Mouse (Mus musculus) liver, embryonic 11.5 days (tissue): ENCODE measurements at regions not wholly inside any gene's neighbourhood (a gene's known extent, or its start where the extent isn't known, plus 50 kb on each side); places are given as distances from the start of the nearest gene placed in this dataset.
A peak's percentile ranks its signal among the peaks of the same experiment; 100 is the strongest.

Experiments
- ATAC-seq: fragments of 200-750 bp; cut with Nextera tagmentation; replicated peaks from 2 replicates; pipeline ENCODE4 v1.8.0; 2017; ENCODE audit warnings: moderate number of reproducible peaks, mild to moderate bottlenecking, moderate TSS enrichment, moderate library complexity; ENCODE audit not compliant: low FRiP score
- DNase-seq: peaks from one replicate; pipeline ENCODE4 v3.0.0-alpha.2; 2017; ENCODE audit warnings: low spot score
- H3K27ac ChIP-seq: fragments of 300-500 bp; sonication (generic); 2 replicates; pipeline ENCODE4 v1.5.1; 2014; ENCODE audit warnings: mild to moderate bottlenecking, low read depth, low read length, control low read depth
- H3K27me3 ChIP-seq: fragments of 300-500 bp; sonication (generic); replicated peaks from 2 replicates; pipeline ENCODE4 v1.6.1; 2014; ENCODE audit warnings: low read length, mixed read lengths; ENCODE audit not compliant: control insufficient read depth, insufficient read depth
- H3K36me3 ChIP-seq: fragments of 300-500 bp; sonication (generic); 2 replicates; pipeline ENCODE4 v1.6.1; 2014; ENCODE audit warnings: mild to moderate bottlenecking, low read length, moderate library complexity, mixed read lengths; ENCODE audit not compliant: control insufficient read depth, insufficient read depth
- H3K4me1 ChIP-seq: fragments of 300-500 bp; sonication (generic); replicated peaks from 2 replicates; pipeline ENCODE4 v1.6.1; 2014; ENCODE audit warnings: low read length, mixed read lengths; ENCODE audit not compliant: control insufficient read depth, insufficient read depth
- H3K4me2 ChIP-seq: fragments of 300-500 bp; sonication (generic); 2 replicates; pipeline ENCODE4 v1.6.1; 2014; ENCODE audit warnings: mild to moderate bottlenecking, control low read depth, moderate library complexity
- H3K4me3 ChIP-seq: fragments of 300-500 bp; sonication (generic); 2 replicates; pipeline ENCODE4 v1.5.1; 2014; ENCODE audit warnings: low read depth, low read length, control low read depth
- H3K9ac ChIP-seq: fragments of 300-500 bp; sonication (generic); 2 replicates; pipeline ENCODE4 v1.6.1; 2014; ENCODE audit warnings: low read depth, low read length, control low read depth
- H3K9me3 ChIP-seq: fragments of 300-500 bp; sonication (generic); 2 replicates; pipeline ENCODE4 v1.6.1; 2016; ENCODE audit warnings: low read length, inconsistent platforms, mixed read lengths; ENCODE audit not compliant: control insufficient read depth
- WGBS: fragments of 180-500 bp; shearing (Covaris S2); extraction: QIAGEN DNeasy Blood & Tissue Kit; methylation state at CpG from one replicate; pipeline ENCODE4 v1.1.7; 2014; 5-methylcytosine and 5-hydroxymethylcytosine counted together

DNA sequence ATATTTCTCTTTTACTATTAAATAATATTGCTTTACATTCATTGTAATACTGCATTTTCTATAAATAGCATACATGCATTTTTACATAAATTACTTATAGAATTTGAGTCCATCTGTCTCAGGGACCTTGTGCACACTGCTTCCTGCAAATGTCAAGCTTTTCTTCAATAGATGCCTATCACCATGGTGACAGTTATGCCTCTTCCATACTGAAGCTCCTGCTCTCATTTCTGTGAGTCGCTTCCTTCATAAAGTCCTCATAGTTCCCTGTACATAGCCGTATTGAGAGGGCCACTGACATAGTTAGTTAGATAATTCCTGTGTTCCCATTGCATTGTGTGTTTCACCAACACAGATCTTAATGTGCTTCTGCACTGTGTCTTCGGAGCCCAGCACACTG, 244.7 kb downstream of the Fam49a start:
- Histone ChIP-seq H3K4me1 (peaks cover 4% of the 10 kb centered on the region; the same call in 1 of the 2 replicates), H3K4me3 (no peak overlapping the region), H3K9me3 (no peaks in the 10 kb centered on the region), H3K4me2 (no peak overlapping the region), H3K27ac (no peak overlapping the region), H3K36me3 (no peaks in the 10 kb centered on the region), H3K9ac (no peak overlapping the region), H3K27me3 (no peaks in the 10 kb centered on the region)
- 89% methylated on average over 3 of the region's 3 CpGs for WGBS
- no peak for ATAC-seq
- DNase-seq: no peak

GRCm38 (mm10) chr12:12505590-12505989, 243.7 kb downstream of the Fam49a start:
- no peaks in the 10 kb centered on the region for H3K27me3 ChIP-seq
- 62% methylated on average over 4 of the region's 4 CpGs for WGBS

DNA sequence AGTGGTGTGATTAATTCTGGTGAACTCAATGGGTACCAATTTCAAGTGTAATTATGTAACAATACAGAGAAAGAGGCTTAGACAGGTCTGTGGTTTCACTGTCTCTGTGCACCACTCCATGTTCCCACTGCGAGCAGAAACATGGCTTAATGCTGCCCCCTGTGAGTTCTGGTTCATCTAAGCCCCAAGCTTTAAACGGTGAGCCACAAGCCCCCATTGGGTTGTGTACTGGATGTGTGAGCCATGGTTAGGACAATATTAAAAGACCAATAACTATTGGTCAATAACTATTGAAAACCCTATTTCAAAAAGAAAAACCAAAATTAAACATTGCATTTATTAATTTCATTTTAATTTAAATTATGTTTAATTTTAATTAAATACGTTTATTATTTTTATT, 238.0 kb downstream of the Fam49a start:
- ATAC-seq (no peak), DNase-seq (no peak)
- H3K27ac ChIP-seq: no peak overlapping the region
- peaks cover 19% of the 10 kb centered on the region for H3K4me1 ChIP-seq
- WGBS: 52% methylated on average over 3 of the region's 3 CpGs
- no peaks in the 10 kb centered on the region for H3K9me3 ChIP-seq
- no peak overlapping the region for H3K9ac ChIP-seq
- no peaks in the 10 kb centered on the region for H3K36me3 ChIP-seq
- H3K4me3 ChIP-seq: no peak overlapping the region
- no peaks in the 10 kb centered on the region for H3K27me3 ChIP-seq
- no peak overlapping the region for H3K4me2 ChIP-seq

More at GRCm38 (mm10) chr12:12505590-12505989, 243.7 kb downstream of the Fam49a start:
- H3K27ac ChIP-seq: no peak overlapping the region
- no peak for DNase-seq
- no peak overlapping the region for H3K4me3 ChIP-seq
- H3K36me3 ChIP-seq: no peaks in the 10 kb centered on the region
- no peak for ATAC-seq
- peaks cover 4% of the 10 kb centered on the region; the same call in 1 of the 2 replicates for H3K4me1 ChIP-seq
- H3K4me2 ChIP-seq: no peak overlapping the region
- no peaks in the 10 kb centered on the region for H3K9me3 ChIP-seq
- no peak overlapping the region for H3K9ac ChIP-seq

DNA sequence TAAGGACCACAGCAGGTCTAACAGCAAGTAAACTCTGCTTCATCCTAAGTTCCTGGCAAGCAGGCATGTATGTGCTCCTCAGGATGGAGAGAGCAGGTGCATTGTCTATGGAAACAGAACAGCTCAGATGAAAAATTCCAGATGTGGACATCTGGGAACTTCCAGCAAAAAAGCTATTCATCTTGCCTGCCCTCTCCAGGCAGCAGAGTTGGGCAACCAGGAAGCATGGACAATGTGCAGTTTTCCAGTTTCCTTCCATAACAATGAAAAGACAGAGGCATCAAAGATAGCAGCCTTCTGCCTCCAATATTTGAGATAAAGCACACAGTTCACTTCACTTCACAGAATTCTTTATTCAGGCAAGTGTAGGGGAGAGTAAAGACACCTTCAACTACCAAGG, 236.7 kb downstream of the Fam49a start:
- Histone ChIP-seq H3K27ac (no peak overlapping the region), H3K36me3 (no peaks in the 10 kb centered on the region), H3K4me1 (peaks cover 19% of the 10 kb centered on the region), H3K4me2 (no peak overlapping the region), H3K9ac (no peak overlapping the region), H3K9me3 (no peaks in the 10 kb centered on the region), H3K27me3 (no peaks in the 10 kb centered on the region), H3K4me3 (no peak overlapping the region)
- ATAC-seq: no peak
- DNase-seq: no peak

GRCm38 (mm10) chr12:12497277-12497841, 235.4 kb downstream of the Fam49a start:
- WGBS: 52% methylated on average over 6 of the region's 6 CpGs
- no peak overlapping the region for H3K4me3 ChIP-seq
- peak overlapping the region; percentile 89 for H3K27ac ChIP-seq
- peaks cover 19% of the 10 kb centered on the region for H3K4me1 ChIP-seq
- ATAC-seq (0 out of 2 replicates have a peak, but pooled peaks have one; percentile 6), DNase-seq (no peak)
- no peaks in the 10 kb centered on the region for H3K27me3 ChIP-seq
- H3K9ac ChIP-seq: peak overlapping the region; percentile 35; the same call in 1 of the 2 replicates
- H3K4me2 ChIP-seq: peak overlapping the region; percentile 21
- H3K9me3 ChIP-seq: no peaks in the 10 kb centered on the region
- H3K36me3 ChIP-seq: no peaks in the 10 kb centered on the region

DNA sequence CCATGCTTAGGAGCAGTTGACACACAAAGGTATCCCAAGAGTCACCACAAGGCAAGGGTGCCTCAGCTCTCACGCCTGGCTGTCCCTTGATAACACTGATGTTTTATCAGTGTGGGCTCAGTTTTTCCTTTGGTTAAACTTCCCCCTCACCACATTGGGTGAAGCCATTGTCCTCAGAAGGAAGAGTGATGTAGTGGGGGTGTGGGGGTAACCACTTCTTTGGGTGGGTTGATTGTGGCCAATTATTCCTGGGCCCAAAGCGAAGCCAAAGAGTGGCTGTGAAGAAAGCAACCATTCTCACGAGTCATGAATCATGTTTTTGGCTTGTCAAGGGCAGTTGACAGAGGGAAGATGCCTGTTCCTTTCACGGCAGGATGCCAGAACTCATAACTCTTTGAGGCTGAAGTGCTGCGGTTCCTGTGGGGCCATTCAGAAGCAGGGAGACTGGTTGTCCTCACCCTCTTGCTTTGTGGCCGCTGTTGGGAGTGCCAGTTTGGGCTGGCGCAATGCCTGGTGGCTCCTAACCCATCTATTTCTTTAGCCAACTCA, 234.7 kb downstream of the Fam49a start:
- Histone ChIP-seq H3K27ac (peak overlapping the region; percentile 89), H3K9ac (peak overlapping the region; percentile 35; the same call in 1 of the 2 replicates), H3K9me3 (no peaks in the 10 kb centered on the region), H3K4me3 (no peak overlapping the region), H3K4me2 (peak overlapping the region; percentile 21), H3K4me1 (peaks cover 19% of the 10 kb centered on the region), H3K27me3 (no peaks in the 10 kb centered on the region), H3K36me3 (no peaks in the 10 kb centered on the region)
- peak; percentile 92 for ATAC-seq
- no peak for DNase-seq
- WGBS: 46% methylated on average over 7 of the region's 7 CpGs

DNA sequence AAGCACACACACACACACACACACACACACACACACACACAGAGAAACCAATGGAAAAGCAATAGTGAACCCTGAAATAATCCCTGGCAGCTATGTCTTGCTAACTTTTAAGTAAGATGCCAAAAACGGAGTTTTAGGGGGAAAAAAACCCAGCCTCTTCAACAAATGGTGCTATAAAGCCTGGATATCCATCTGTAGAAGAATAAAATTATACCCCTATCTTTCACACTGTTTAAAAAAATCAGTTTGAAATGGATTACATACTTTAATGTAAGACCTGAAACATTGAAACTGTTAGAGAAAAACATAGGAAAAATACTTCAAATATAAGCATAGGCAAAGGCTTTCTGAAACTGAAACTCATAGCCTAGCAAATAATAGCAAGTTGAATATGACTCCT, 228.2 kb downstream of the Fam49a start:
- H3K4me1 ChIP-seq: peaks cover 14% of the 10 kb centered on the region
- H3K4me2 ChIP-seq: no peak overlapping the region
- no peak overlapping the region for H3K4me3 ChIP-seq
- H3K9me3 ChIP-seq: no peaks in the 10 kb centered on the region
- 70% methylated on average over 1 of the region's 1 CpGs for WGBS
- H3K9ac ChIP-seq: no peak overlapping the region
- no peak for ATAC-seq
- H3K27me3 ChIP-seq: no peaks in the 10 kb centered on the region
- no peak for DNase-seq
- no peak overlapping the region for H3K27ac ChIP-seq
- no peaks in the 10 kb centered on the region for H3K36me3 ChIP-seq

DNA sequence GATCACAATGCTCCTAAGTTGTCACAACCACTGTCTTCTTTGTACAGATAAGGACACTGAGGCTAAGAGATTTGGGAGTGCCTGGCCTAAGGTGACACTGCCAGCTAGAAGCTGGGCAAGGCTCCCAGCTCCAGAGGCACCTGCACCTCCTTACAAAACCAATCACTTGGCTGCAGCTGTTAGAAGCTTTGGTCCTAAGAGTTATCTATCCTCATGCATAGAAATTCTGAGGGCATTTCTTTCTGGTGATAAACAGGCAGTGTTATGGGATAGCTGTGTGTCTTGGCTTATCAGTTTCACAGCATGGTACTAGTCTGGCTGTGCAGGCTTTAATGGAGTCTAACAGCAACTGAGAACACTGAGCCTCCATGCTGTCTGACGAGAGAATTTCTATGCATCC, 226.2 kb downstream of the Fam49a start:
- H3K36me3 ChIP-seq: no peaks in the 10 kb centered on the region
- H3K4me3 ChIP-seq: no peak overlapping the region
- H3K4me1 ChIP-seq: peaks cover 14% of the 10 kb centered on the region
- ATAC-seq (peak; percentile 99), DNase-seq (no peak)
- 0 out of 2 replicates have a peak overlapping the region, but pooled peaks have one; percentile 9 for H3K4me2 ChIP-seq
- WGBS: 44% methylated on average over 1 of the region's 1 CpGs
- H3K9ac ChIP-seq: no peak overlapping the region
- H3K27ac ChIP-seq: peak overlapping the region; percentile 25; the same call in 1 of the 2 replicates
- no peaks in the 10 kb centered on the region for H3K9me3 ChIP-seq
- H3K27me3 ChIP-seq: no peaks in the 10 kb centered on the region
